Mouse (Mus musculus): ENCODE data around the gene Iqck. TPM values are rescaled to one million over a fixed set of nuclear protein-coding genes. Genes with fewer than 3 reads are reported as not detected.

Gene Iqck
- 4.7 and 5.5 TPM in 2 replicates for polyA plus RNA-seq (2012; rRNA removed)

DNA sequence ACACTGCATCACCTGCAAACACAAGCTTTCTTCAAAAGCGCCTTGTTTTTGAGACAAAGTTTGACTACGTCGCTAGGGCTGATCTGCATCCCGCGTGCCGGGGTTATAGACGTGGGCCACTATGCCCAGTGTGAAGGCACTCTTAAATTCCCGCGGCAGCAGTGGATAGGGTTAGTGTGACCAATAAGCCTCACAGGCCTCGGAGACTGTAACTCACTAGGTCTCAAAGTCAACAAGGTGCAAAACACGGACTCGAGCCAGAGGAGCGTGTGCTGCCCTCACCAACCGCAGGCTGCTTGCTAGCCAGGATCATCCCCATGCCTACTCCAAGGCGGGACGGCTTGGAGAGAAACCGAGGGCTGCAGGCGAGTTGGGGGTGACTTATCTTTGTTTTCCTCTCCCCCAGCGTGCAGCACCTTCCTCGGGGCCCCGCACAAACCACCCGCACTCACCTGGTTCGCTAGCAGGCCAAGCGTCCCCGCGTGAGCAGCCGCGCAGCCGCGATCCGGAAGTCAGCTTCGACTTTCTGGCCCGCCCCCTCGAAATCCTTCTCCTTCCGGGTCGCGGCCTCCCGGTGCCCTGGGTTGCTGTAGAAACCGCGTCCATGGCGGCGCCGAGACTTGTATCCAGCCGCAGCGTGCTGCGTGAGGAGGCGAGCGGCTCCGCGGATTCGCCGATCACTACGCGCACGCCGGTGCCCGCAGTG lies at the start of gene Iqck:
Iqck (plus strand) TSS at position 582 of the 706 bp plus-strand sequence.

GRCm38 (mm10) chr7:118855877-118856304 lies 339 bp downstream of the Iqck start, which contains the start of gene Knop1:
Gene Knop1, minus strand, starts transcription at chr7:118856254.

GRCm38 (mm10) chr7:118995007-118995406 lies 139.5 kb downstream of the Iqck start, which contains the start of gene Gprc5b:
Gene Gprc5b, minus strand, starts transcription at chr7:118995211.

Other genes with a start within 250 kb of the Iqck start
- gene Gde1, start 150.0 kb upstream of the Iqck start, polyA plus RNA-seq (2012; rRNA removed), result 132 and 144 TPM in 2 replicates
- gene Ccp110, start 143.2 kb upstream of the Iqck start, polyA plus RNA-seq (2012; rRNA removed), result 53.7 and 61.7 TPM in 2 replicates
- gene Vps35l, start 115.5 kb upstream of the Iqck start, polyA plus RNA-seq (2012; rRNA removed), result 73.2 and 76.2 TPM in 2 replicates
- gene Knop1, start 502 bp downstream of the Iqck start, polyA plus RNA-seq (2012; rRNA removed), result 31.1 and 35.8 TPM in 2 replicates
- gene Gprc5b, start 139.5 kb downstream of the Iqck start, polyA plus RNA-seq (2012; rRNA removed), result 18.7 and 20.8 TPM in 2 replicates